Mouse (Mus musculus) monocyte, adult 59 days (primary cell): ENCODE measurements around the gene Foxa2. TPM values are rescaled to one million over a fixed set of nuclear protein-coding genes. Genes with fewer than 3 reads are reported as not detected.

Experiments used
- total RNA-seq, 2 experiments: library from RNA; stranded (reverse); gene quantifications; one replicate each; pipeline ENCODE4 v1.2.4; 2023

Gene Foxa2
- total RNA-seq: not detected

DNA sequence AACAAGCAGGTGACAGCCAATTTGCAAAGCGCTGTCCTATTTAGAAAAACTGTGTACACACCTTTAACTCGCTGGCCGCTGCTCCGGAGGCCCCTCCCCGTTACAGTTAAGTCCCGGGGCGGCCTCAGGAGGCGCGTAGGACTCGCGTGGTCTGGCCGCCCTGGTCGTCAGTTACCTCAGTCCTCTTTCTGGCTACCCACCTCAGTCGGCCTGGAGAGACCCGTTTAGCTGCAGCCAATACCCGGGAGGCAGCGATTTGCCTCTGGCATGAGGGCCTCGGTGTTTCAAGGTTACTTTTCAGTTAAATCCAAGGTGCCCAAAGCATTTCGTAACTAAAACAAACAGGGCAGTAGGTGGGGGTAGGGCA is at the start of gene Foxa2:
TSS of gene Foxa2 (minus strand) at position 171 of the 367 bp plus-strand sequence.

